Mouse (Mus musculus): ENCODE data around the gene Lin52.

Gene Lin52

DNA sequence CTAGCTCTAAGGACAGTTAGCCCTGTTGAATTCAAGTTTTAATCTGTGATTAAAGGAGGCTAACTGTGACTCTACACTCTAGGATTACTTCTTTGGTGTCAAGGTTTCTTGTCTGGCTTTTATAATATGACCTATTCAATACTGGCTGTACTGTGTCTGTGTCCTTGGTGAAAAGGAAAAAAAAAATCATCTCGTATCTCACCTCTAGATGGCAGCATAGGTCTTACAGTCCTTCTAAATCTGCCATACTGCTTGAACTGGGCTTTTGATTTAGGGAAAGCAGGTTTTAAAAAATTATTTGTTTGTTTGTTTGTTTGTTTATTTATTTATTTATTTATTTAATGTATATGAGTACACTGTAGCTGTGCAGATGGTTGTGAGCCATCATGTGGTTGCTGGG lies 17.5 kb downstream of the Lin52 start:
- CTCF ChIA-PET = interaction anchor here (0.6 kb wide), 1 partner anchor 898 kb away, joined by 3 read pairs; no protein-coding TSS in a partner anchor

DNA sequence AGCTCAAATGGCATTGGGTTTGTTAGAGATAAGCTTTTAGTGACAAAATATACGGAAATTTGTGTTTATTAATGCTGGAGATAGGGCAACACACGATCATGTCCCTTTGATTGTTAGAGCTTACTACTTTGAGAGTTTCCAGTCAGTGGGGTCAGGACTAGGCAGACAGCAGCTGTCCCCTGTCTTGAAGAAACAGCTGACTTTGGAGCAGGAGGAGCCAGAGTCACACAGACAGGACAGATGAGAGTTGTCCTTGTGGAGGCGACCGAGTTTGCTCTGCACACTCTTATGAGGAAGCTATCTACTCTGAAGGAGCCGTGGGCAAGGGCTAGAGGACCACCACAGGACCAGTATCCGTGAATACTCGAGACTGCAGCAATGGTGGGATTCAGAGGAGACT lies 27.7 kb downstream of the Lin52 start:
- CTCF ChIA-PET = interaction anchor here (0.8 kb wide), 1 partner anchor 111 kb away, joined by 3 read pairs; no protein-coding TSS in a partner anchor

DNA sequence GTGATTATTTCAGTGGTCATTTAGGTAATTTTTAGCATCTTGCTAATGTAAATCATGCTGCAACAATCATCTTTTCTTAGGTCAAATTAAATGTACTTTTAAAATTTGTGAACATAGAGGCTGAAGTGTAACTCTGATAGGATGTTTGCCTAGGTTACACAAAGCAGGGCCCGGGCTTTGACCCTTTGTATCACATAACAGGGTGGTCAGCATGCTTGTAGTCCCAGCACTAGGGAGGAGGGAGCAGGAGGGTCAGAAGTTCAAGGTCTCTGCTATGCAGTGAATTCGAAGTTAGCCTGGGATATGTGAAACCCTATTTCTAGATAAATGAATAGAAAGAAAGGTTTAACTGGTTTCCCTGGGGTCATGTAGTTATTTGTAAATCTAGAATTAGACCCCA lies 30.0 kb downstream of the Lin52 start:
- CTCF ChIA-PET = no interaction called here

DNA sequence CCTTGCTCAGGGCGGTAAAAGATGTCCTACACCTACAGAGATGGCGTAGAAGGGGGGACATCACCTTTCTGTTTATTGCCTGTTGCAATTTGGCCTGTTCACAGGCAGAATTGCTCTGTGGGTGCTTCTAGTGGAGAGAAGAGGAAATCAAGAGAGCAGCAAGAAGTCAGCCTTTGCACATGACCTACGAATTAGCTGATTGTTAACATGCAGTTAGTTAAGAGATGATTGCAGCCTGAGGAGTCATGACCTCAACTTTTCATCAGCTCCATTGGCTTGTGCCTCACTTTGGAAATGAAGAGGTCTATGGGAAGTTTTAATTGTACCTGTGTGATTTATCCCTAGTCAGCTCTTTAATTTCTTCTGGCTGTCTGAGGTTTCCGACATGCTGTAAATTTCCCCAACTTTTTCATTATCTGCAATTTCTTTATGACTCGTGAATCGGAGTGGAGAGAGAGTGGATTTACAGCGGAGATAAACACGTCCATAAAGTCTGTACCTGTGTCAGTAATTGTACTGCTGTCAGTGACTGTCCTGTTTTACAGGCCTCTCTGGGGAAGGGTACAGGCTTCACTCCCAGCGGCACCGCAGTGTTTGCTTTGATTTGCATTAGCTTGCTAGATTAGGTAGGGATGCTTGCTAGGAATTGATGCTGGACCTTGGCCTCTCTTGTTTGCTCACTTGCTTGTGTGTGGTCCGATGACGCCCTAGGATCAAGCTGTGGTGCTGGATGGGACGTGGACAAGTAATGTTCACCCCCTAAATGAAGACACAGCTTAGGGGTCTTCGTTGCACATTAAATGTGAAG lies 31.8 kb downstream of the Lin52 start:
- CTCF ChIA-PET = interaction anchor here (0.6 kb wide), 1 partner anchor 836 kb away, joined by 3 read pairs; no protein-coding TSS in a partner anchor

DNA sequence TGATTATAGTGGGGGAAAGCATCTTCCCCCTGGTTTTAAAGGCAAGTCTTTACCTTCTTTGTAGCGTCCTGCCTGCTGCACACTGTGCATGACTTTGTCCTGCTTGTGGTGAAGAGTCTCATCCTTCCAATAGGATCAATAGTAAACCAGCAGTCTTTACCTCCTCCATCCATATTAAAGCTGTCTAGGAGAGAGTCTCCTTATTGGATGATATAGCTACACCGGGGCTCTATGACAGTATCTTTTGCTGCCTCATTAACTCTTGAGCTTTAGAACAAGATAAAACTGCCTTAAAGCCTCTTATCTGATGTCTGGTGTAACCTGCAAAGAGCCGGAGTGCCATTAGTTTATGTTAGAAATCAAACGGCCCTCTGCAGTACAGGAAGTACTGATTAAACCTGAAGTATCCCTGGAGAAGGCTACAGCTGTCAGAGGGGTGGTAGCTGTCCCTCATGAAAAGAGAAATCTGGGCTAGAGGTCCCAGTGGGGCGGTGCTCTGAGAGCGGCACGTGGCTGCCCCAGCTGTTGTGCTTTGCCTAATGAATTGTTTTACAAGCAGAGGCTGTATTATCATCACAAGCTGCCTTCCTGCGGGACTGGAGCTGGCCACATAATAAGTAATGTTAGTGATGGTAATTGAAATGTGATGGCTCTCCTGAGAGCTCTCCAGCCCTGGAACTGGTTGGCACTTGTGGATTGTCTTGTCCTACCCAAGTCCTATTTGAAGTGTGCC lies 36.3 kb downstream of the Lin52 start:
- CTCF ChIA-PET = no interaction called here

DNA sequence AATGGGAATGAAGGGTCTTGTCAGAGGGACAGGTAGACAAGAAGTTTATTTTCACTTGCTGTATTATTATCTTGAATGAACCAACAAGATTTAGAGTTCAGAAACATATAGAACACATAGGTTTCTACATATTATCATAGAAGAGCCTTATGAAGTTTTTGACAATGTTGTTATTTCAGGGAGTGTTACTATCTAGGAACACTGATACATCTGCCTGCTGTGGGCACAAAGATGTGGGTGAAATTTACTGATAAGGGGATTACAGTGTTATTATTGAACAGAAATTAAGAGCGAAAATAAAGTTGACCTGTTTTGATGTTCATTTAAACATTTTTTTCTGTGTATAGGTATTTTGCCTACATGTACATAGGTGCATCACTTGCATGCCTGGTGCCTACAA lies 45.6 kb downstream of the Lin52 start:
- CTCF ChIA-PET = no interaction called here

DNA sequence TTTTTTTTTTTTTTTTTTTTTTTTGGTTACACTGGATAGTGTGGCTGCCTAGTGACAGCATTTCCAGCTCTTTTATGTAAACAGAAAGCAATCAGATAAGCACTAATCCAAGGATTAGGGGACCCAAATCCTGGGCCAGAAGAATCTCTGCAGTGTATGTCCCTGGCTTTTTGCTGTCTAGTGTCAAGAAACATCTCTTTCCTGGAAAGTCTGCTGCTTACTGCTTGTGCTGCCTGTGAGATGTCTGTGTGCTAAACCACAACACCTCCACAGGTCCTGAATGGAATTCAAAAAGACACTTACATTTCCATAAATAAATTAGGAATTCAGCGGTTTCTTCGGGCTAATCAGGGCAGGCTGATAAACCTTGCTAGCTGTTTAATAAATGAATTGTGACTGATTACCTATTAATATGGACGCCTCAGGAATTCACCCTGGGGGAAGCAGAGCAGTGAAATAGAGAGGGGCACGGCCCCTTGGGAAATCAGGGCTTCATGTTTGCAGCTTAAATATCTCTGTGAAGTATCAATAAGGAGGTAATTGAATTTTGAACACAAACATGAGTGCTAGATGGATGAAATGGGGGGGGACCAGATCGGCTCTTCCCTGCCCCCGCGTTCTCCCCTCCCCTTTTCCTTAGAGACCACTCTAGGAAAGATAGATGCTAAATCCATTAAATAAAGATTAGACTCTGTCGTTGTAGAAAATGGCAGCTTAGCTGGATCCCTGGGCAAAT lies 49.5 kb downstream of the Lin52 start:
- CTCF ChIA-PET = no interaction called here

DNA sequence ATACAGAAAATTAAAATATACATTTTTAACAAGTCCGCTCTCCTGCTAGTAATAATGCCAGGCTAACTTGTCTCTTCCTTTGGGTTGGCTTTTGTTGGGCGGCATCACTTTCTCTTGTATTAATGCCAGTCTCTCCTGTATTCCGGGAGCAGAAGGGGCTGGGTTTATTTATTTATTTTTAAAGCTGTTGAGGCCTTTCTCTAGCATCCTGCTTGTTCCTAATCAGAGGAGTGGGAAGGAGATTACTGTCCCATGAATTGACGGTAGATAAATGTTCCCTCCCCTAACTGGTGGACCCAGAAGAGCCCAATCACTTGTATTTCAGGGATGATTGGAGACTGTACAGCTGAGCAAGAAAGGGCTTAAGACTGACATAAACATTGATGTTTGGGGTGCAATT lies 50.1 kb downstream of the Lin52 start:
- CTCF ChIA-PET = no interaction called here

DNA sequence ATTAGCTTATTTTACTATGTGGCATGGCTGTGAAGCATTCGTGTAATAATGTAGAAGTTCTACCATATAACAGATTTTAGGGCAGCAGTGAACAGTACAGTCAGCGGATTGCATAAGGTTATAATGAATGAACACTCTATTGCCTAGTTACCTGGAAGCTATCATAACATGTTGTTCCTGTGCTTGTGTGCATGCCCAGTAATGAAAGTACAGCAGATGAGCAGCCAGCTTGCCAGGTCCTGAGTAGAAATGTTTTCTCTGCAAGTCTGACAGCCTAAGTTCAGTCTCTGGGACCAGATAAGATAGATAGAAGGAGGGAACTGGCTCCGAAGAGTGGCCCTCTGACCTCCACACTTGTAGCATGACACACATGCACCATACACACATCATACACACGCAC lies 55.6 kb downstream of the Lin52 start:
- CTCF ChIA-PET = no interaction called here

DNA sequence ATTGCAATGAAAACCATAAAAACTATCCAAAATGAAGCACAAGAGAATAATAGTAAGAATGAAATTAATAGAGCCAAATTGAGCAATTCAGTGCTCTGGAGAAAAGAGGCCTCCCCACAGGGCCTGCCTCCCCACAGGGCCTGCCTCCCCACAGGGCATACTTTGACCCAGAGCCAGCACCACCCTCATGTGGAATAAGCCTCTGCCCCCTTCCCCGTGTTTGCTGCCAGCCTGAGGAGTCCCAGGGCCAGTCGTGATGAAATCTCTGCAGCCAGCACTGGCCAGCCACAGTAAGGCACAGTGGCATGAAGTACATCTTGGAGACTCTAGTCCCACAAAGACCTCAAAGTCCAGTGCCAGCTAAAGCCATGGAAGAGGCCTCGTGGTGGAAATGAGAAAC lies 60.8 kb downstream of the Lin52 start:
- CTCF ChIA-PET = interaction anchor here (0.6 kb wide), 1 partner anchor 524 kb away, joined by 3 read pairs; no protein-coding TSS in a partner anchor

DNA sequence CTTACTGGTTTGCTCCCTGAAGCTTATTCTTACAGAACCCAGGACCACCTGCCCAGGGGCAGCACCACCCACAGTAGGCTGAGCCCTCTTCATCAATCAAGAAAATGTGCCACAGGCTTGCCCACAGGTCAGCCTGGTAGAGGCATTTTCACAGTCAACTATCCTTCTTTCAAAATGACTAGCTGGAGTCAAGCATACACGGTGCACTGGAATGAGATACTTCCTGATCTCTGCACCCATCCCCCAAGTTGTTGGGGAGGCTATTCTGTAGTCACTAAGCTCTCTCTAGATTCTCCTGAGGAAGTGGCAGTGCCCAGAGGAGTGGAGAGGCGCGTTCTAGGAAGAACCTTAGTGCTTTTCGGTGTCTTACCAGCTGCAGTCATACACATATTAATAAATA lies 64.3 kb downstream of the Lin52 start:
- CTCF ChIA-PET = no interaction called here

DNA sequence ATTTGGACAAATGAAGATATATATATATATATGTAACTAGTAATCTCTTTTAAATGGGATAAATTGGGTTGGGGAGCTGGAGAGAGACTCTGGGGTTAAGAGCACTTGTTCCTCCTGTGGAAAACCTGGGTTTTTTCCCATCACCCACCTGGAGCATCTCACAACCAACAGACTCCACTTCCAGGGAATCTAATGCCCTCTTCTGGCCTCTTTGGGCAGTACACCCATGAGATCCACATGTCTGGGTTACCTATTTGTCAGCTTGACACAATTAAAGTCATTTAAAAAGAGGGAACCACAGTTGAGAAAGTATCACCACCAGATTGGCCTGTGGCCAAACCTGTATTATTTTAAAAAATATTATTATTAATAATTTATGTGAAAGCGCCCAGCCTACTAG lies 65.4 kb downstream of the Lin52 start:
- CTCF ChIA-PET = no interaction called here

DNA sequence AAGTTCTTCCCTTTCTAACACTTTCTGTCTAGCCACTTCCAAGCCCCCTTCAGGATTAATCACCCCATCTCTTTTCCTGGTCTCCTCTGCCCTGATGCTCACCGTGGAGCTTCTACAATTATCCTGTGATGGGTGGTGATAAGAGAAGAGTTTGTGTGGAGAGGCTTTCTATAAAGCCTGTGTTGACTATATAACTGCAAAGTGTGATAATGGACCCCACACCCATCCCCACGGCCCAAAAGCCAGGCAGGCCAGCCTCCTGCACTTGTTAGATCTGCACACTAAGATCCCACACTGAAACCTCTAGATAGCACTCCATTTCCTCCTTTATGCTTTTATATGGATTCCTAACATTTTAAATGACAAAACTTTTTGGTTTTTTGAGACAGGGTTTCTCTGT lies 66.8 kb downstream of the Lin52 start:
- CTCF ChIA-PET = no interaction called here

DNA sequence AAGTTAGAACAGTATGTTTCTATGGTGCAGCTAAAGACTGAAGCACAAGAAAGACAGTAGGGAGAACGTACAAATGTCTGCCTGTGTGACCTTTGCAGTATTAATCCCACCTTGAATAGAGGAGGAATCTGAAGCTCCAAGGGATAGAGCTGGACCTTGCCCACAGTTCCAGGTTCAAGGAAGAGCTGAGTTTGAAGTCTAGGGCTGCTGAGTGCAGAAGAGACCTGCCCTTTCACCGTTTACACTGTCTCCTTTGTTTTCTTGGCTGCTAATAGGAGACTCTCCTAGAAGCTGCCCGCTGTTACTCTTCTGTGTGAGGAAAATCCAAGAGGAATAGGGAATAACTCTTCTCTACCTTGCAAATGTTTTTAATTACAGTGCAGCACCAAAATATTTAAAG lies 72.5 kb downstream of the Lin52 start:
- CTCF ChIA-PET = no interaction called here

DNA sequence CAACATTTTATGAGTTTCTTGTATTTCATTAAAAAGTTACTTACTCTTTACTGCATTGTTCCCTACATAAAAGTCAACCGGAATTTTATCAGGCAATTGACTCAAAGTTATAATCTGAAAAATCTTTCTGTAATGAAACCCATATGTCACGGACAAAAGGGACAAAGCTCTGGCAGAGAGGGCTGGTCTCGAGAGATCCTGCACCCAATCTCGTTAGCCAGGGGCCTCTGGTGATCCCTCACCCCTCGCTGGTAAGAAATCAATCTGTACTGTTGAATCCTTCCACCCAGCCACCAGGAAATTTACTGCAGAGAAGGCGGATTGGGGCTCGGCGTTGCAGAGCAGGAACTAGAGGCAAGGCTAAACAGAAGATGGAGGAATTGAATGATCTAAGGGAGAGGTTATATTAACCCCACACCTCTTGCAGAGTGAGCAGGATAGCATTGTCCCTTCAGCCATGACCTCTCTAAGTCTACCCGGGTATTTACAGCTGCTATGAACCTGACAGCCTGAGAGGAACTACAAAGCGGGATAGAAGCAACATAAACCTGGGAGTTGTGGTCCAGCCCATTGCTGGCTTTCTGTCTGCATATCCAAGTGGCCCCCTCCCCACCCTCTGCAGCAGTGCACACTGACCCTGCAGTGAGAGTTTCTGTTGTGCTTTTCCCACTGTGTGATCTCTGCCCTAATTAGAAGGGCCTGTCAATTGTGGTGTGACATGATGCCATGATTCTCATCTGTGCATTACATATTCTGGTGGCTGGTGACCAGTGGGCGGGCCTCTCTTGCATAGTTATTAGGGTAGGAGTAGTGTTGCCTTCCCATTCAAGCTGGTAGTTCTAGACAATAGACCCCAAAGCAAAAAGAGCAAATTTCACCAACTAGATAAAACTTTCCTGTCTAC lies 73.2 kb downstream of the Lin52 start:
- CTCF ChIA-PET = no interaction called here

DNA sequence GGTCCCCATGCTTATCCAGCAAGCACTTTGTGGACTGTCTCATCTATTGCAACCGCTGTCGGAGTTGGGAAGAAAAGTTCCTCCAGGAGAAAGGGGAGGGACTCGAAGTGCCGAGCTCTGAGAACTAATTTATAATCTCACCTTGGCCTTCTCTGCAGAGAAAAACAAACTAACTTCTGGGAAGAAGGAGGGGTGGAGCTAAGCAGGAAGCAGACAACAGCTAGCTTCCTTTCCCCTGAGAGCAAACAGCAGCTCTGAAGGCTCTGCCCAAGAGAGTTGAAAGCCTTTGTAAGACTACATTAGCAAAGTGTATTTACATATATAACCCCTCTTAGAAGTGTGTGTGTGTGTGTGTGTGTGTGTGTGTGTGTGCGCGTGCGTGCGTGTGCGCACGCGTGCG lies 74.2 kb downstream of the Lin52 start:
- CTCF ChIA-PET = no interaction called here

DNA sequence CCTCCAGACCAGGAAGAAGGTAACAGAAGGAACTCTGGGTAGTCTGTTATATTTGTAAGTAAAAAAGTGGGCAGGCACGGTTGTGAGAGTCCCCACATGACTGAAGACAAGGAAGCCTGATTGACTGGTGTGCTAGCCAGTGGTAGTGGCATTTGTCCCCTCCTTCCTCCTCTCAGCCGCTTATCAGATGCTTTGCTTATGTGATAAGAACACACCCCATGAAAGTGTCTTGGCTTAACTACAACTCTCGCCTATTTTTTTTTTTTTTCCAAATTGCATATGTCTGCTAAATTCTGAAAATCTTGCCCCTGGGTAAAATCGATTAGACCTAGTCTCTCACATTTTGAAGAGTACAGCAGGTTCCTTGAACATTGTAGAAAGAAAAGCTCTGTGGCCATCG lies 79.2 kb downstream of the Lin52 start:
- CTCF ChIA-PET = no interaction called here

DNA sequence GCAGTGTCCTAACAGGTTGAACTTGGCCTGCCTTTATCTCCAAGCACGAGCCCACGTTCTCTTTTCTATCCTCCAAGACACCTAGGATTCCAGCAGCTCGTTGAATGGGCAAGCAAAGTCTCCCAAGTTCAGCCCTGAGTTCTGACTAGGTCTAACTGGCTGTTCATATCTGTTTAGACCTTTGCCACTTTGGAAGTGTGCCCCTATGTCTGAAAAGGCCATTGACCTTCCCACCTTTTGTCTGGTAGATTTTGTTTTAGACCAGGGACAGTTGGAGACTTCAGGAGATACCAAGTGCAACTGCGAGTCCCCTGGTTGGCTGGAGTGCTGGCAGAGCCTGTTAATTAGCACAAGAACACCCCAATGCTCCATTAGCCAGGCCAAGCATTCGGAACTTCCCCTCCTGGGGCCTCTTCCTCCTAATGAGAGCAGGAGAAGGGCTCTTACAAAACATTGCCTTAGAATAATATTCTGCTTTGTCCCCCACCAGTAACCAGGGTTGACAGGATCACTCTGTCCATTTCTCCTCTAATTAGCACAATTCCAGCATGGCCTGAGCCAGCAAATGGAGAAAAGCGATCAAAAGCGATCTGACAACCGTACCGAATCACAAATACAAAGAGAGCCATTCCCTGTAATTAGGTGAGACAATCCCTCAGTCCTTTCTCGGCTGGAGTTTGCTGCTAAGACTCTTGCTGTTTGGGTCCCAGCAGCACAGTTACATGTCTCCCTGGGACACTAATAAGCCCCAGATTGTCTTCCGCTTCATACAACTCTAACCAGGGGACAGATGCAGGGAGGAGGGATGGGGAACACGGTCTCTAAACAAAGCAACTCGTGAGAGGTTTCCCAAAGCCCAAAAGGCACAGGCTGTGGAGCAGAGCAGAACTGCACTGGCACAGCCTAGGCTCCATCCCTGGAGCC lies 80.9 kb downstream of the Lin52 start:
- CTCF ChIA-PET = interaction anchor here (0.6 kb wide), 1 partner anchor 13 kb away, joined by 3 read pairs; no protein-coding TSS in a partner anchor

DNA sequence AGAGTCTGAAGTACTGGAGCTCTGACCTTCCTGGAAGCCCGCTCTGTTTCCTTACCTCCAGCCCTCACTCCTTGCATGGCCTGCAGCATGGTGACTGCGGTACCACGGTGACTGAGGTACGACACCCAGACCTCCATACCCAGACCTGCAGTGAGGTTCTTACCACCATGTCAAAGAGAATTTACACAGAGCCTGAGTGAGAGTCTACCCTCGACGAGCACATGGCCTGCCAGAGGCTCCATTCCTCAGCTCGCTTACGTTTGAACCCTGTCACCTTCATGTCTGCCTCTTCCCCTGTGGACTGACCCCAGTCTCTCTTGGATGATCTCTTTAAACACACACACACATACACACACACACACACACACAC lies 81.6 kb downstream of the Lin52 start:
- CTCF ChIA-PET = interaction anchor here (0.6 kb wide), 1 partner anchor 12 kb away, joined by 3 read pairs; no protein-coding TSS in a partner anchor

DNA sequence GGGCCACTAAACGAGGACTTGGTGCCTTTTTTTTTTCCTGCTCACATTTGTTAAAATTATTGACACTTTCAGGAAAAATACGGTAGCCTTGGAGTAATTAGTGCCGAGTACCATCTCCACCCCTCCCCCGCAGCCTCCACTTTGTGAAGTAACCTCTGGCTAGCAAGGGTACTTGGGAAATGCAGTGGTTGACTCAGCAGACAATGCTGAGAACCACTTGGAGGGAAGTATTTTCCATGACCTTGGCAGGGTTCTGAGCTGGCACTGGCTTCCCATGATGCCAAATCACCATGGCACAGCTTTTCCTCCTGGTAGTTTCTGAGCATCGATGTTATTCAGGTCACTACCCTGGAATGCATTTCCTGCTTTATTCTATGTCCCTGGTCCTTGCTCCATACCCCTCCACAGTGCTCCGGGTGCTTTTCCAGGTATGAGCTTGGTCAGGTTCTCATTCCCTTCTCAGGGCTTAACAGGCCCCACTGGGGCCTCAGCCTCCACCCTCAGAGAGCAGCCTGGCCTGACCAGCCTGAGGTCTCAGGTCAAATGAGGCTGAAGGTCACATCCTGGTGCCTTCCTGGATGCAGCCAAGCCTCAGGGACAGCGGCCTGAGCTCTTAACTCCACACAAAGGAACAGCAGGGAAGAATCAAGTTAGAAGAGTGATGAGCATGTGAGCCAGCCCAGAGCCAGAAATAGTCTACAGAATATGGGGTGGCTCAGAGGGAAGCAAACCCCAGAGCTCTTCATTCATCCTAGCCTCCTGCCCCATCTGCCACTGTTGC lies 82.7 kb downstream of the Lin52 start:
- CTCF ChIA-PET = no interaction called here
